Mouse (Mus musculus) adrenal gland (tissue): ENCODE results near the gene Olfr1367.
"Not testable (repeated sequence)": the region's sequence is repeated elsewhere in the genome, so short reads cannot be mapped to it uniquely, and the experiment has no call there.

ENCODE experiments used
- intact Hi-C: fragments of 180-260 bp; cut with DNase I; formaldehyde crosslinking; loops from one replicate; pipeline ENCODE4 v1.15.1; 2025
- microRNA-seq, 2 experiments: library from miRNA; unstranded; fragments of <30 nt; microRNA quantifications; one replicate each; pipeline ENCODE4; 2019

Gene Olfr1367

GRCm38 (mm10) chr13:21395211-21395610 lies 48.5 kb downstream of the Olfr1367 start:
- intact Hi-C loops: no loop called here

DNA sequence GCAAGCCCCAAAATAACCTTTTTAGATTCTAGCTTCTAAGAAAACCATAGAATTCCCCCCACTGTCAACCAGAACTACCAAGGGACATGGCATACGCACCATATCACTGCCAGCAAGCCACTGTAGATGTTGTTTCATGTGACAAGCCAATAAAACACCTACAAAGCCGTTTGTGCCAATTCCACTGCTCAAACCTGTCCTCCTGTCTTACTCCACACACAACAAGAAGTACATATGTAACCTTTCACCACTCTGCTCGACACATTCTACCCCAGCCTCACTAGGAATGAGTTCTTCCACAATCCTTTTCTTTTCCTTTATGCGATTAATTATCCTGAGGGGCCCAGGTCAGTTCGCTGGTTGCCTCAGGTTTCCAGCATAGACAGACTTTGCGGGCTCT lies 48.9 kb downstream of the Olfr1367 start:
- intact Hi-C loops: no loop called here

DNA sequence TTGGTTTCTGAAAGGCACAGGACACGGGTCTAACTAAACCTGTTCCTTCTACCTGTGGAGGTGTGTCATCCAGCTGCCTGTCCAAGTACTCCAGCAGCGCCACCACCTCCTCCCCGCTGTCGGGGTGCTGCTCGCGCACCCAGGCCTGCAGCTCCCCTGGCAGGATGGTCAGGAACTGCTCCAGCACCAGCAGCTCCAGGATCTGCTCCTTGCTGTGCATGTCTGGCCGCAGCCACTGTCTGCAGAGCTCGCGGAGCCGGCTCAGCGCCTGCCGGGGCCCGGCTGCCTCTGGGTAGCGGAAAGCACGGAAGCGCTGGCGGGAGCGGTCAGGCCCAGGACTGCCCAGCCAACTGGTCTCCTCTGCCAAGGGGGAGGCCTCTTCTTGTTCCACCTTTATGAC lies 49.3 kb downstream of the Olfr1367 start:
- intact Hi-C loops: not testable (repeated sequence)

DNA sequence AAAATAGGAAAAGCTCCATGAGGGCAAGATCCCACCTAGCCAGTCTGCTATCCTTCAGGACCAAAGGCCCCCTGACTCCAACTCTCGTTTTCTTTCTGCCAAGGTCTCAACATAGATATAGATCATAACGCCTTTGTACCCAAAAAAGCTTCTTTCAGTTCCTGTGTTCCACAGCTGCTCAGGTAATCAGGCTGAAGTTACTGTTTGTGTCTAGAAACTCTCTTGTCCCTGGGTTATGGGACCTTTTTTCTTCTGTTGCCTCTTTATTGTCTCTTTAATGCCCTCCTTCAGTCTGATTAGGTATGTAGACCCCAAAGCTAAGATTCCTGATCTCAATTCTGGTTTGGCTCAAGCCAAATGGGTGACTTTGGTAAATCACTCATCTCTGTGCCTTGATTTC lies 50.8 kb downstream of the Olfr1367 start:
- intact Hi-C loops: no loop called here

Small RNA genes within 50 kb of the gene (microRNA-seq; reads per million reads assigned to microRNA genes)
- 0 to 0.74 reads per million in 2 experiments for gene Mir6942
